Mouse (Mus musculus) embryonic facial prominence, embryonic 11.5 days (tissue): Measurements from ENCODE around the gene Mlxipl. TPM values are rescaled to one million over a fixed set of nuclear protein-coding genes. Genes with fewer than 3 reads are reported as not detected.

Experiments used
- ATAC-seq: fragments of 200-750 bp; cut with Nextera tagmentation; replicated peaks from 2 replicates; pipeline ENCODE4 v1.8.0; 2017; ENCODE audit warnings: low read depth; ENCODE audit not compliant: insufficient number of reproducible peaks, low FRiP score, low TSS enrichment
- DNase-seq: peaks from one replicate; pipeline ENCODE4 v3.0.0-alpha.2; 2015; ENCODE audit warnings: low spot score
- H3K27ac ChIP-seq: fragments of 300-500 bp; sonication (generic); replicated peaks from 2 replicates; pipeline ENCODE4 v1.5.1; 2014; ENCODE audit warnings: mild to moderate bottlenecking, low read depth, low read length, control low read depth
- H3K27me3 ChIP-seq: fragments of 300-500 bp; sonication (generic); 2 replicates; pipeline ENCODE4 v1.6.1; 2014; ENCODE audit warnings: mild to moderate bottlenecking, low read length, moderate library complexity, mixed read lengths; ENCODE audit not compliant: control insufficient read depth, insufficient read depth
- H3K36me3 ChIP-seq: fragments of 300-500 bp; sonication (generic); replicated peaks from 2 replicates; pipeline ENCODE4 v1.6.1; 2014; ENCODE audit warnings: low read depth, mild to moderate bottlenecking, low read length, moderate library complexity, mixed read lengths; ENCODE audit not compliant: control insufficient read depth, insufficient read depth
- H3K4me1 ChIP-seq: fragments of 300-500 bp; sonication (generic); 2 replicates; pipeline ENCODE4 v1.6.1; 2014; ENCODE audit warnings: low read length, mixed read lengths; ENCODE audit not compliant: control insufficient read depth, insufficient read depth
- H3K4me2 ChIP-seq: fragments of 300-500 bp; sonication (generic); 2 replicates; pipeline ENCODE4 v1.6.1; 2014; ENCODE audit warnings: low read depth, mild to moderate bottlenecking, control low read depth, low read length, moderate library complexity
- H3K4me3 ChIP-seq: fragments of 300-500 bp; sonication (generic); 2 replicates; pipeline ENCODE4 v1.5.1; 2014; ENCODE audit warnings: low read depth, low read length, control low read depth
- H3K9ac ChIP-seq: fragments of 300-500 bp; sonication (generic); replicated peaks from 2 replicates; pipeline ENCODE4 v1.6.1; 2014; ENCODE audit warnings: mild to moderate bottlenecking, control low read depth, low read length
- H3K9me3 ChIP-seq: fragments of 300-500 bp; sonication (generic); replicated peaks from 2 replicates; pipeline ENCODE4 v1.6.1; 2016; ENCODE audit warnings: mild to moderate bottlenecking, low read length, inconsistent platforms, mixed read lengths; ENCODE audit not compliant: control insufficient read depth
- WGBS: fragments of 180-500 bp; shearing (Covaris S2); extraction: QIAGEN DNeasy Blood & Tissue Kit; methylation state at CpG from one replicate; pipeline ENCODE4 v1.1.7; 2014; 5-methylcytosine and 5-hydroxymethylcytosine counted together
- polyA plus RNA-seq: library from polyadenylated mRNA; unstranded; fragments of >200 nt; fragmentation: Nextera tagmentation; extraction: Ambion mirVana; gene quantifications from 2 replicates; pipeline ENCODE4 v1.2.1, GENCODE M21; 2014

Gene Mlxipl
- polyA plus RNA-seq, 1 experiment from 2014 or later: 1.9 TPM

DNA sequence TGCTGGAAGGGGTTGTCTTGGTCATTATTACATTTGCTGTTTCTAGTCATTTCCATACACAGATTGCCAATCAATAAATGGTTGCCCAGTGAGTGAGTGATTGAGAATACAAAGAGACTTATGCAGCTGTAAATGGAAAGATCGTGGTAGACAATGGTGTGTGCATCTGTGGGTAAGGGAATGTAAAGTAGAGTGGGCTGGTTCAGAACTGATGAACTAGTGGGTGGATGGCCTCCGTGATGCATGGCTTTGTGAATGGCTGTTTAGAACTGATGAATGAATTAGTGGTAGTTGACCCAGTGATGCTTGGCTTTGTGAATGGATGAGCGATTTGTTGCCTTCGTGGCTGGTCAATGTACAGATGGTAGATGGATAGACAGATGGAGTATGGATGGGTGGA lies 40.1 kb downstream of the Mlxipl start:
- H3K4me3 ChIP-seq: no peak overlapping the region
- ATAC-seq (no peak), DNase-seq (no peak)
- peaks cover 25% of the 10 kb centered on the region for H3K27me3 ChIP-seq
- H3K27ac ChIP-seq: no peak overlapping the region
- H3K4me1 ChIP-seq: no peaks in the 10 kb centered on the region
- no peak overlapping the region for H3K4me2 ChIP-seq
- H3K9ac ChIP-seq: no peak overlapping the region
- WGBS: 84% methylated on average over 4 of the region's 4 CpGs
- no peaks in the 10 kb centered on the region for H3K36me3 ChIP-seq
- no peaks in the 10 kb centered on the region for H3K9me3 ChIP-seq

DNA sequence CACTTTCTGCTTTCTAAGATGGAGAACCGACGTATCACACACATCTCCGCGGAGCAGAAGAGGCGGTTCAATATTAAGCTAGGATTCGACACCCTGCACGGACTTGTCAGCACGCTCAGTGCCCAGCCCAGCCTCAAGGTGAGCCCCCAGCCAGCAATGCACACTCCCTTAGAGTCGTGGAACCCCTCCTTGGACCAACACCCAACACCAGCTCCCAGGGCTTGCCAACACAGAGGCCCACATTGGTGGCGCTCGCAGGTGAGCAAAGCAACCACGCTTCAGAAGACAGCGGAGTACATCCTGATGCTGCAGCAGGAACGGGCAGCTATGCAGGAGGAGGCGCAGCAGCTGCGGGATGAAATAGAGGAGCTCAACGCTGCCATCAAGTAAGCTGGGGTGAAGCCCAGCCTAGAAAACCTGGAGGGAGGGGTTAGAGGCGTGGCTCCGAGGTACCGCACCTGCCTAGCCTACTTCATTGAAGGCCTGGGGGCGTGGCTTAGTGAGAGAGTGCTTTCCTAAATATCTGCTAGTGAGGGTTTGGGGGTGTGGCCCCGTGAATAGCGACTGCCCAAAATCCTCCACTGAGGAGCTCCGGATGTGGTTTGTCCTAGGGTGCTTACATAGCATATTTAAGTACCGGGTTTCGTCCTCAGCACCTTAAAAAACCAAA lies 44.2 kb downstream of the Mlxipl start:
- ATAC-seq (no peak; the same call in 1 of the 2 replicates), DNase-seq (peak; percentile 51)
- no peak overlapping the region for H3K9ac ChIP-seq
- H3K9me3 ChIP-seq: no peaks in the 10 kb centered on the region
- no peaks in the 10 kb centered on the region for H3K4me1 ChIP-seq
- no peaks in the 10 kb centered on the region for H3K36me3 ChIP-seq
- H3K27ac ChIP-seq: no peak overlapping the region
- peaks cover 25% of the 10 kb centered on the region for H3K27me3 ChIP-seq
- no peak overlapping the region; the same call in 1 of the 2 replicates for H3K4me2 ChIP-seq
- no peak overlapping the region for H3K4me3 ChIP-seq
- WGBS: 4% methylated on average over 26 of the region's 26 CpGs

DNA sequence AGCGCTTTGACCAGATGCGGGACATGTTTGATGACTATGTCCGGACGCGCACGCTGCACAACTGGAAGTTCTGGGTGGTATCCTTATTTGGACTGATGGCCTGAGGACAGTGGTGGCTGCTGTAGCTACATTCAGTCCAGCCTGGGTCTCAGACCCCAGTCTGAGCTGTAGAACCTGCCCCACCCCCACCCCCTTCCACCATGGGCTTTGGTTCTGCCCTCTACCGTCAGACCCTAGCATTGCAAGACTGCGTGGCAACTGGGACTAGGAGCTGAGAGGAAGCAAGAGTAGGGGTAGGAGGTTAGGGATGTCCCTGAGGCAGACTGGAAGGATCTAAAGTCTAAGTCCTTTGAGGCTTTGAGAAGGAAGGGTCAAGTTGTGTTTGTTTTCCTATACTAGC lies 44.8 kb downstream of the Mlxipl start:
- peak; percentile 61 for DNase-seq
- Histone ChIP-seq H3K4me3 (no peak overlapping the region), H3K9ac (no peak overlapping the region), H3K27ac (no peak overlapping the region), H3K27me3 (peaks cover 25% of the 10 kb centered on the region), H3K4me1 (no peaks in the 10 kb centered on the region), H3K36me3 (no peaks in the 10 kb centered on the region), H3K4me2 (no peak overlapping the region), H3K9me3 (no peaks in the 10 kb centered on the region)
- ATAC-seq: no peak
- WGBS: 1% methylated on average over 8 of the region's 8 CpGs

- ATAC-seq (no peak), DNase-seq (no peak)
- WGBS: 59% methylated on average over 2 of the region's 2 CpGs
- Histone ChIP-seq H3K27ac (no peak overlapping the region), H3K36me3 (no peaks in the 10 kb centered on the region), H3K9me3 (no peaks in the 10 kb centered on the region), H3K27me3 (no peaks in the 10 kb centered on the region), H3K9ac (no peak overlapping the region), H3K4me1 (no peaks in the 10 kb centered on the region), H3K4me3 (no peak overlapping the region), H3K4me2 (no peak overlapping the region)
Measured at GRCm38 (mm10) chr5:135139881-135140280, 50.2 kb downstream of the Mlxipl start.

DNA sequence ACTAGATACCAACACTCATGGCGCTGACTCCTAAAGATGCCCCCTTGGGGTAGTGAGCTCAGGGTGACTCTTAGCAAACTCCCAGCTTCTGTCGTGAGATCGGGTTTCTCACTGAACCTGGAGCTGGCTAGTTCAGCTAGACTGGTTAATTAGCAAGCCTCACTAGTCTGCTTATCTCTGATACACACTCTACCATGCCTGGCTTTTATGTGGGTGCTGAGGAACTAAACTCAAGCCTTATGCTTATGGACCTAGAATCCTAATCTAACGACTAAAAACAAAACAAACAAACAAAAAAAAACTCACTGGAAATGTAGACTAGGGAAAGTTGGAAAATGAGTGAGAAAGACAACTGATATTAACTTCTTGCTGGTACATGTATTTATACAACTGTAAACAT lies 54.8 kb downstream of the Mlxipl start:
- Histone ChIP-seq H3K27ac (no peak overlapping the region), H3K4me1 (no peaks in the 10 kb centered on the region), H3K9me3 (no peaks in the 10 kb centered on the region), H3K27me3 (no peaks in the 10 kb centered on the region), H3K4me2 (no peak overlapping the region), H3K9ac (no peak overlapping the region), H3K4me3 (no peak overlapping the region), H3K36me3 (no peaks in the 10 kb centered on the region)
- WGBS: 57% methylated on average over 4 of the region's 4 CpGs
- ATAC-seq (no peak), DNase-seq (no peak)

DNA sequence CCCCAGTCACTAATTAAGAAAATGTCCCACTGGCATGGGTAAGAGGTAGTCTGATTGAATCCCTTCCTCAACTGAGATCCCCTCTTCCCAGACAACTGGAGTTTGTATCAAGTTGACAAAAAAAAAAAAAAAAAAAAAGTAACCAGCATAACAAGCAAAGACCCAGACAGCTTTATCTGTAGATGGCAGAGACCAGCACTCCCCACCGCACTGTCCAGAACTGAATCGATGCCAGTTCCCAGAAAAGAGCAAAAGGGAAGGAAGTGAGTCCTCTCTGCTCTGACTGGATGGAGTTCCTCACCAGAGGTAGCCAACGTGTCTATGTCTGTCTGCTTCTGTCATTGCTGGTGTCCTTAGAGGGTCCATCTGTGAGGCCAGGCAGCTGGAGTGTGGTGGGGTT lies 55.8 kb downstream of the Mlxipl start:
- Histone ChIP-seq H3K36me3 (no peaks in the 10 kb centered on the region), H3K4me2 (no peak overlapping the region), H3K4me3 (no peak overlapping the region), H3K27ac (no peak overlapping the region), H3K27me3 (no peaks in the 10 kb centered on the region), H3K4me1 (no peaks in the 10 kb centered on the region; the same call in 1 of the 2 replicates), H3K9me3 (no peaks in the 10 kb centered on the region), H3K9ac (no peak overlapping the region)
- DNase-seq: no peak
- no peak for ATAC-seq
- 89% methylated on average over 3 of the region's 3 CpGs for WGBS

DNA sequence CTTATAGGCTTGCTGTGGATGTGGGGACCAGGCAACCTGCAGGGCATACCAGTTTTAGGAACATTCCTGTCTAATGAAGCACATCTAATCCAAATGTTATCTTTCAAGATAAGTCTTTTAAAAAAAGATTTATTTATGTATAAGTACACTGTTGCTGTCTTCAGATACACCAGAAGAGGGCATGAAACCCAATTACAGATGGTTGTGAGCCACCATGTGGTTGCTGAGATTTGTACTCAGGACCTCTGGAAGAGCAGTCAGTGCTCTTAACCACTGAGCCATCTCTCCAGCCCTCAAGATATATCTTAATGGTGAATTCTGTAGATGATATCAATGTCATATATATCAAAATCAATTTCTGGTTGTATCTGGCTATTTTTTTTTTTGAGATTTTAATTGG lies 56.3 kb downstream of the Mlxipl start:
- H3K4me3 ChIP-seq: no peak overlapping the region
- no peaks in the 10 kb centered on the region for H3K36me3 ChIP-seq
- no peaks in the 10 kb centered on the region for H3K9me3 ChIP-seq
- no peaks in the 10 kb centered on the region; the same call in 1 of the 2 replicates for H3K4me1 ChIP-seq
- DNase-seq (no peak), ATAC-seq (no peak)
- H3K27ac ChIP-seq: no peak overlapping the region
- H3K27me3 ChIP-seq: no peaks in the 10 kb centered on the region
- H3K9ac ChIP-seq: no peak overlapping the region
- H3K4me2 ChIP-seq: no peak overlapping the region

DNA sequence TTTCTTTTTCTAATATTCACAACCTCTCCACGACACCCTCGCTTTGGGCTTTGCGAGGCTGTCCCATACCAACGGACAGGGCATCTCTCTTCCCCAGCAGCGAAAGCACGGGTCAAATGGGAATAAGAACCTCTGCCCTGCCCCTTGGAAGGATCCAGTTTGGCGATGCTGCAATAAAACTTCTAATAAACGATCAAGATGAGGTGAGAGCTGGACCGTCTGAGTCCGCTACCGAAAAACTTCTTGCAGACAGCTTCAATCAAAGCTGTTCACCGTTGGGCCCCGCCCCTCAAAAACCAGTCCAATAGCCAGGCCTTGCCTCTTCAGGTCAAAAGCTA lies 59.0 kb downstream of the Mlxipl start:
- Histone ChIP-seq H3K4me3 (peak overlapping the region; percentile 74), H3K9me3 (no peaks in the 10 kb centered on the region), H3K36me3 (no peaks in the 10 kb centered on the region), H3K27me3 (no peaks in the 10 kb centered on the region), H3K9ac (peak overlapping the region; percentile 60), H3K4me1 (no peaks in the 10 kb centered on the region; the same call in 1 of the 2 replicates), H3K4me2 (peak overlapping the region; percentile 53), H3K27ac (no peak overlapping the region; the same call in 1 of the 2 replicates)
- DNase-seq: no peak
- under 1% methylated on average over 13 of the region's 13 CpGs for WGBS
- ATAC-seq: peak; percentile 2; the same call in 1 of the 2 replicates
